Mouse (Mus musculus): ENCODE results near the gene Ubac2.

The Ubac2 gene

DNA sequence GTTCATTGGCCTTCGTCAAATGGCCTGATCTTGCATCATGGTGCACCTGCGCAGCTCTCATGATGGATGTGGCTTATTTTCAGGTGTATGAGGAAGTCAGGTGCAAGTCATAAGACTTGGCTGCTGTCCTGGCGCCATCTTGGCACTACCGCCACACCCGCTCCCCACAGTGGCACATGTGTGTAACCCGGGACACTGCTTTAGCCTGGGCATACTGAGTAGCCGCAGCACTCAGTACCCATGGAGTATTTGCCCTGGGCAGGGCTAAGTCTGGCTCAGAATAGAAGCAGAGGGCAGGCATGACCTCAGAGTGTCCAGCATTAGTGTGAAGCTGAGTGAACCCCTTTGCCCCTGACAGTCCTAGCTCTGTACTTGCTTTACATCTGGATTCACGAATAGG is 49.0 kb downstream of the Ubac2 start:
- DNase-seq: no peak

DNA sequence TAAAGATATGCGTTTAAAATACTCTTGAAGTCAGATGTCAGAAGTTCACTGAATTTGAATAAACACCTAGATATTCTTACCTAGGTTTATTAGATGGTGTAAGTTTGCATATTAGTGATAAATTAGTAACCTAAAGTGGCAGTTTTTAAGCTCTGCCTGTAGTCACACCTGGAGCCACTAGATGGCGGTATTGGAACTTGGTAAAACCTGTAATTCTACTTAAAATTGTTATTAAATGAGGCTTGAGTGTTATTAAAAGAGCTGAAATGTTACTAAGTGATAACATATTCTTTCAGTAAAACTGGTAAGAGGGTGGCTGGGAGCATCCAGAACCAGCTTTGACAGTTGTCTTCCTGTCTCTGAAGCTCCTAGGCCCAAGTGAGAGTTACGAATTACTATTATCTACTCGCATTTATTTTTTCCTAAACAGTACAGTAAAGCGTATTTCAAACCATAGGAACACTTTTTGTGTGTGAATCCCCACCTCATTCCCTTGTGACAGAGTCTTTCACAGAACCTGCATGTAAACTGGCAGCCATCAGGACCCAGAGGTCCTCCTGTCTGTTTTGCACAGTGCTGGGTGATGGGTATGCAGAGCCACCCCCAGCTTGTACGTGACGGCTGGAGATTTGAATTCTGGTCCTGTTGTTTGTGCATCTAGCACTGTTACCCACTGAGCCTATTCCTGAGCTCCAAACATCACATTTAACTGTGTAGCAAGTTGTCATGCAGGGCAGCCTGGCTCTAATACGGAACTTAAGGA is 50.1 kb downstream of the Ubac2 start:
- peak; percentile 76 for DNase-seq

DNA sequence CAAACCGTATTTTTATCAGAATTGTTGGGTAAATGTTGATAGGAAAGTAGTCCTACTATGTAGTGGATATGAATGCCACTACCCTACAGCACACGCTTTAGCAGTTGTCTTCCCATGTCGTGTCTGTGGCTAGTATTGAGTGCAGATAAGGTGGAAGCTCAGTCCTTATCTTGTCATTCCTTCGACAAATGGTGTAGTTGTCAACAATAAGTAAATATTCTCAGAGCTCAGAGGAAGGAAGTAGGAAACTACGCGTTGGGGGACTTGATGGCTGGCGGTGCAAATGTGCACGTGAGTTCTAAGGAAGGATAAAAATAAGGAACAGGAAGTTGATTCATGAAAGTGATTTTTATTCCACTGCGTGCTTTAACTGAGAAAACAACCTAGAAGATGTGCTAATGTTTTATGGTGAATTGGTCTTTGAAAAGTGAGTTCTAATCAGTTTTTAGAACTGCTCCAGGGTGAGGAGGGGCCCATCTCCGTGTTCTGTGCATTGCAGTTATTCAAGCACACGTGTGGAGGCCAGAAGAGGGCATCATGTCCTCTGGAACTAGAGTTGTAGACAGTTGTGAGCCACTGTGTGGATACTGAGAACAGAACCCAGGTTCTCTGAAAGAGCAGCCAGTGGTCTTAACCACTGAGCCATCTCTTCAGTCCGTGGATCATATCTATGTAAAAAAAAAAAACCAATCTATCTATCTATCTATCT is 51.0 kb downstream of the Ubac2 start:
- DNase-seq: no peak

GRCm38 (mm10) chr14:121930731-121931383 is 52.4 kb downstream of the Ubac2 start:
- DNase-seq: no peak

- DNase-seq: no peak
Observed at GRCm38 (mm10) chr14:121931594-121931993, 53.2 kb downstream of the Ubac2 start.

DNA sequence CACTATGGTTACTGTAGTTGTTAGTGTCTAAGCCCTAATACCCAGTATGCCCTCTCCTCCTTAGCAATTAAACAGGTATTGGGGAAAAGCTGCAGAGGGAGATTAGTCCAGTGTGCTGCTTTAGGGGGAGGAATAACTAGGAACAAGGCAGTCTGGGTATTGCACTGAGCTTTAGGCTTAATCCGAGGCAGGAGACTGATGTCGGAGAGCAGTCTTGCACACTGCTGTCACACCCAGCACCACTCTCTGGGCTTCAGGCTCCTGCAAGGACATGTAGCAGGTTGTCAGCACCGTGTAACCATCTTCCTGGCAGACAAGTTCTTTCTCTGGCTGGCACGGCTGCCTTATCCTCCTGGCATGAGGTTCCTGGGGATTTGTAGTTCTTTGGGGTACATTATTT is 53.8 kb downstream of the Ubac2 start:
- no peak for DNase-seq

DNA sequence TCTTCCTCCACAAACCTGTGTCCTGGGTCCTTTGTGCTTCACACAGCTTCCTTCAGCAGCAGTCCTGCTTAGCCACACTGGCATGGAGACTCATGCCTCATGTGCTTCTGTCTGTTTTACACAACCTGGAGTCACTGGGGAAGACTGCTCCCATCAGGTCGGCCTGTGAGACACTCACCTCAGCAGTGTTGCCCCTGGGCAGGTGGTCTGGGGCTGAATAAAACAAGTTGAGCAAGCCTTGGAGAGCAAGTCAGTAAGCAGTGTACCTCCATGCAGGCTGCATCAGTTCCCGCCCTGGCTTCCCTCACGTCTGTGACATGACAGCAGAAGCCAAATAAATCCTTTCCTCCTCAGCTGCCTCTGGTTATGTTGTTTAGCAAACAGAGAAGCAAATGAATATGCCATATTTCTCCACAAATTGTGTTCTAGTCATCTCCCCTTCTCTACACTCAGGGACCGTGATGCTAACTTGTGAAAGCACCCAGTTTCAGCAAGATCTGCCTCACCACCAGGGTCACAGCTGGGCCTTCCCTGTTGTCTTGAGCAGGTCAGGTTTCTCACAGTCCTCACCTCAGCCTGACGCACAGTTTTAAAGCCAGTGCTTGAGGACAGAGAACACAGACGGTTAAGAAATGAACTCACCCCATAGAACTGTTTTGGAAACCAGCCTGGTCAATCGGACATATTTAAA is 55.6 kb downstream of the Ubac2 start:
- DNase-seq: no peak

- DNase-seq: no peak
Observed at GRCm38 (mm10) chr14:121934597-121934946, 56.2 kb downstream of the Ubac2 start.

DNA sequence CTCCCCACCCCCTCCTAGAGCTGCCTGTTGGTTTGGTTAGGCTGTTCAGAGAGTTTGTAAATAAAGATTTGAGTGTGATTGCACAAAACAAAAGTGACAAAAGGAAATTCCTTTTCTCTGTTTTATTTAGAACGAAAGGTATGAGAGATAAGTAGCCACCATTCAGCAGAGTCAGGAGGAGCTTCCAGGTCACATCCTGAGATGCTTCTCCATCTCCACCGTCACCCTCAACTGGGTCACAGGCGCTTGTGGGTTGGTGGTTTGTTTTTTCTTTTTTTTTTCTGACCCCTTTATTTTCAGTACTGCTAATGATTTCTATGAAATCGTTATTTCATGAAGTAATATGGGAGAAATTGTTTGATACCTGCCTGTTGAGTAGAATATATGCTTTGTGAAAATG is 57.9 kb downstream of the Ubac2 start:
- DNase-seq: no peak

- DNase-seq: no peak
Observed at GRCm38 (mm10) chr14:121936856-121937255, 58.4 kb downstream of the Ubac2 start.

GRCm38 (mm10) chr14:121937601-121938255 is 59.3 kb downstream of the Ubac2 start:
- no peak for DNase-seq

GRCm38 (mm10) chr14:121938256-121939191 is 60.1 kb downstream of the Ubac2 start:
- no peak for DNase-seq

GRCm38 (mm10) chr14:121939582-121939981 is 61.2 kb downstream of the Ubac2 start:
- DNase-seq: no peak

DNA sequence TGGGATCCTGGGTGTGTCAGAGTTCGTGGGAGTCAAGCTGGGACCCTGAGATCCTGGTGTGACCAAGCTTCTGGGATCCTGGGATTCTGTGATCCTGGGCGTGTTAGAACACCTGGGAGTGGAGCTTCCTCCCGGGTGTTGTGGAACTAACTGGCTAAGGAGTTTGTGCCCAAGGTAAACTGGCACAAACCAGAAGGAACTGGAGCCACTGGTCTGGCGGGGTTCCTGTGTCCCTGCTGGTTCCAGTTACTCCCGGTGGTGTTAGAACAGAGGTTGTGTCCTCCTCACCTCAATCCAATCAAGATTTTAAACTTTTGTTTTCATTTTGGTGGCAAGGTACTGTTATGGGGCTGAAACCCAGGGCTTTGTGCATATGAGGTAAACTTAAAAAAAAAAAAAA is 67.7 kb downstream of the Ubac2 start:
- no peak for DNase-seq

- DNase-seq: no peak
Observed at GRCm38 (mm10) chr14:121946728-121947127, 68.3 kb downstream of the Ubac2 start.

DNA sequence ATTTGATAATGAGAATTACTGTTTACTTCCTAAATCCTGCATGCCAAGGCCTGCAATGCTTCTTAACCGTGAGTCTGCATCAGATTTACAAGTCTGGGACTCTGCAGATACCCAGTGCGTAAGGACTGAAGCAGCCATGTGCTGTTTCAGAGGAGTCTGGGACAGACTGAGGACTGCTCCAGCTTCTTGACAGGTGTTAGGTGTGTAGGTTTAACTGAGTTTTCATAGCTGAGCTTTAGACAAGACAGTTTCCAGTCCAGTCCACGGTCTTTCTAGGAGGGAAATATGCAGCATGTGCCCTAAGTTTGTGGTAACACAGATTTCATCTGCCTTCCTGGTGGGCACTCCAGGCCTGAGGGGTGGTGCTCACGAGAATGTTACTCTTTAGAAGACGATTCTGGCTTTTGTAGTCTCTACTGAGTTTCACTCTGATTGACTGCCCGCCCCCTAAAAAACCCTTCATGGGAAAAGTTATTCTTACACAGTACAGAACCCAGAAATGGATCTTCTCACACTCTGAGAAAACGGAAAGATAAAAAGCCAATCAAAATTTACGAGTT is 68.9 kb downstream of the Ubac2 start:
- DNase-seq: no peak

DNA sequence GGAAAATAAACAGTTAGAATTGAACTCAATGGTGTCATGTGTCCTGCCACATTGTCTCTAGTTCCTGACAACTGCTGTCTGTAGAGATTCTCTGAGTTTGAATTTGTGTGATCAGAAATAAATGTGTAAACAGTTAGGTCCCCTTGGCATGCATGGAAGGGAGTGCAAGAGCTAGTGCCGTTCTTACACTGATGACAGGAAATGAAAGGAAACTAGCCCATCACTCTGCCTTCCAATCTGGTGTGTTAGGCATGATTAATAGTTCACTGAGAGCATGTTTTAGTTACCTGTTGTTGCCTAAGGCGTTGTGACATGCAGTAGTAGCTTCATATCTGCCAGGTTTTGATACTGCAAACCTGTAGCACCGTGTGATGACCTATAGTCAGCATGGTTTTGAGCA is 69.5 kb downstream of the Ubac2 start:
- DNase-seq: no peak

DNA sequence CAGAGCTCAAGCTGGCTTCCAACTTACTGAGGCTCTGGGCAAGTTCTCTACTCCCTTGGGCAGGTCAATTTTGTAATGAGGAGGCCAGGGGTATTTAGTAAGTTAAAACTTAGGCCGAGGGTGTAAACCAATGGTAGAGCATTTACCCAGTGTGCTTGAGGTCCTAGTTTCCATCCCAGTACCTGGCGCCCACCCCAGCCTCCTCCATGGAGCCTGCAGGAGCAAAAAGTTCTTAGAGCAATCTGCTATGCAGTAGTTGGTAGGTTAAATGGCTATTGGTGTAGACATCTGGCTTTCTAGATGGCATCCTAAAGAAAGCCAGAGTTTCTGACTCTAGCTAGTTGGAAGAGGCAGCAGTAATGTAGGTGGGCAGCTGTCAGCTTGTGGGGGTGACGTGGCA is 71.0 kb downstream of the Ubac2 start:
- DNase-seq: no peak

DNA sequence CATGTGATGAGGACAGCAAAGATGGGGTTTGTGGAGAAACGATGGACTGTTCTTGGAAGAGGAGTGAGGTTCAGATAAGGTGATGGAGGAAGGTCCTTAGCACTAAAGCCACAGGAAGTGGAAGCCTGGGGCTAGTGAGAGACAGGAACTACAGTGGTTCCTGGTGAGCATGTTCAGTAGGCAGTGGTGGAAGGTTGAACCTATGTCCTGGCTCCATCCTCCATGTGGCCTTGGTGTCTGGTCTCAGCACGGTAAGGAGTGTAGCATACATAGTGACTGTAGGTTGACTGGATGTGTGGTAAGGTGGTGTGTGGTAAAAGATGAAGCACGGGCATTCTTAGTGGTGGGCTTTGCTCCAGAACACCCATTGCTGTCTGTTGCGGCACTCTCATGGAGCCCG is 71.5 kb downstream of the Ubac2 start:
- no peak for DNase-seq

GRCm38 (mm10) chr14:121951399-121952045 is 73.1 kb downstream of the Ubac2 start:
- no peak for DNase-seq

DNA sequence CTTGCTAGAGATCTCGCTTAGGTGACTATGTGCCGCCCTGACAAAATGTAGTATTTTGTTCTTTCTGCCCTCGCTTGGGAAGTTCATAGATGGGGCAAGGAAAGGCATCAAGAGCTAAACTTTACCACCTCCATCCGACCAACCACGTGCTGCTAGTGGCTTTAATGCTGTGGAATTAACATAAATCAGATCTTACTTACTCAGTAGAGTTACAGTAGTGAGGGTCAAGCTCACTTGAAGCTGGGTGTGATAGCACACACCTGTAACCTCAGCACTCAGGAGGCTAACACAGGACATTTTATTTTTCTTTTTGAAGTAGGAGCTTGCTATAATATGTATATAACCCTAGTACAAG is 73.6 kb downstream of the Ubac2 start:
- no peak for DNase-seq

All from lung, postnatal 14 days (tissue).